ENCODE assay signal across 27 mouse cellular contexts in the genomic region with DNA sequence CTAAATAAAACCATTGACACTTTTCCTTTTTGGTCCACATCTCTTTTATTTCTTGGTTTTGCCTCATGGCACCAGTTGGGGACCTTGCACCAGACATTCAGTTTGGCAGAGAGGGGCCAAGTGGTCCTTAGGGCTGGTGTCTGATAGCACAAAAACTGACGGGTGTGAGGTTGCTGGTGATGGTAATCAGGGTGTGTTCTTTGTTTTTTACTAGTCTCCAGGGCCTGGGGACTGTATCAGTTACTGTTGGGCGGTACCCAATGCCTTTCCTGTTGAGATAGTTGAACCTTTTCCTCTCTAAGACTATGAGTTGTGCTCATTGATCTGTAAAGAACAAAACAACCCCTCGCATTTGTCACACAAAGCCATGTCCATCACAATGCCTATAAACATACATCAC.
A peak's percentile ranks its signal among the peaks of the same experiment; 100 is the strongest.
DNase-seq lines count a peak whose midpoint lies in the region; ATAC-seq and TF ChIP-seq lines count a peak whose summit lies in the region.
"Had no signal": no experiment of that assay in that cellular context is flagged by ENCODE, and none has a peak within 500 bp of the region (broad histone marks: within the 10 kb centered on the region; RNA-seq: fewer than 3 reads in every experiment).

No protein-coding gene starts in this region.

- H3K4me2 ChIP-seq in liver, embryonic 12.5 days, result no peak overlapping the region
- no peak overlapping the region for H3K4me2 ChIP-seq in liver, embryonic 11.5 days
- no peak overlapping the region for H3K4me2 ChIP-seq in midbrain, embryonic 11.5 days
- no peak overlapping the region for H3K4me2 ChIP-seq in midbrain, postnatal 0 days (ENCODE audit: low read depth, low read length, poor library complexity, severe bottlenecking)
- H3K4me2 ChIP-seq: embryonic facial prominence, embryonic 13.5 days; embryonic facial prominence, embryonic 15.5 days; forebrain, embryonic 13.5 days; forebrain, embryonic 15.5 days had no signal

- no peak overlapping the region for H3K27ac ChIP-seq in liver, embryonic 12.5 days
- H3K27ac ChIP-seq in liver, embryonic 11.5 days (ENCODE audit: low read depth, low read length), result no peak overlapping the region
- no peak overlapping the region for H3K27ac ChIP-seq in midbrain, embryonic 11.5 days (ENCODE audit: low read depth, low read length)
- no peak overlapping the region for H3K27ac ChIP-seq in midbrain, postnatal 0 days (ENCODE audit: low read depth, low read length)
- H3K27ac ChIP-seq: embryonic facial prominence, embryonic 13.5 days; embryonic facial prominence, embryonic 15.5 days; forebrain, embryonic 13.5 days; forebrain, embryonic 15.5 days had no signal

- no peak overlapping the region for H3K9ac ChIP-seq in liver, embryonic 12.5 days
- H3K9ac ChIP-seq in liver, embryonic 11.5 days (ENCODE audit: low read depth, low read length), result no peak overlapping the region
- H3K9ac ChIP-seq in midbrain, embryonic 11.5 days (ENCODE audit: low read length), result no peak overlapping the region
- H3K9ac ChIP-seq in midbrain, postnatal 0 days (replicated peaks; ENCODE audit: low read length, poor library complexity, severe bottlenecking), result no peak overlapping the region
- H3K9ac ChIP-seq: embryonic facial prominence, embryonic 13.5 days; embryonic facial prominence, embryonic 15.5 days; forebrain, embryonic 13.5 days; forebrain, embryonic 15.5 days; forebrain, postnatal 0 days had no signal

- H3K9me3 ChIP-seq in liver, embryonic 12.5 days (replicated peaks), result no peaks in the 10 kb centered on the region
- H3K9me3 ChIP-seq in liver, embryonic 11.5 days (ENCODE audit: control insufficient read depth, low read length), result no peaks in the 10 kb centered on the region
- no peaks in the 10 kb centered on the region for H3K9me3 ChIP-seq in midbrain, embryonic 11.5 days (ENCODE audit: control insufficient read depth, low read length)
- no peaks in the 10 kb centered on the region for H3K9me3 ChIP-seq in midbrain, postnatal 0 days (ENCODE audit: low read length)
- H3K9me3 ChIP-seq: embryonic facial prominence, embryonic 13.5 days; embryonic facial prominence, embryonic 15.5 days; forebrain, embryonic 13.5 days; forebrain, embryonic 15.5 days; G1E had no signal

- no peaks in the 10 kb centered on the region for H3K4me1 ChIP-seq in liver, embryonic 12.5 days
- no peaks in the 10 kb centered on the region for H3K4me1 ChIP-seq in liver, embryonic 11.5 days (replicated peaks; ENCODE audit: control insufficient read depth, insufficient read depth, low read length)
- H3K4me1 ChIP-seq in midbrain, embryonic 11.5 days (ENCODE audit: control insufficient read depth, insufficient read depth, low read length), result no peaks in the 10 kb centered on the region
- no peaks in the 10 kb centered on the region for H3K4me1 ChIP-seq in midbrain, postnatal 0 days (ENCODE audit: insufficient read depth, low read length)
- H3K4me1 ChIP-seq: embryonic facial prominence, embryonic 13.5 days; forebrain, embryonic 13.5 days; forebrain, embryonic 15.5 days had no signal

- 0 out of 2 replicates have a peak, but pooled peaks have one; percentile 55 for ATAC-seq in liver, embryonic 12.5 days
- ATAC-seq in liver, embryonic 11.5 days (replicated peaks; ENCODE audit: low FRiP score), result no peak
- no peak for ATAC-seq in midbrain, embryonic 11.5 days (ENCODE audit: low FRiP score)
- ATAC-seq in midbrain, postnatal 0 days (ENCODE audit: low FRiP score), result no peak
- peak; percentile 39 for ATAC-seq in megakaryocyte progenitor cell, adult 5-6 weeks (replicated peaks; ENCODE audit: poor library complexity)
- ATAC-seq: activated CD4-positive, CD25-positive, alpha-beta regulatory T cell, adult 4 months; CD4-positive, CD25-positive, alpha-beta regulatory T cell, adult 4 months; forebrain, embryonic 13.5 days; forebrain, embryonic 15.5 days; forebrain, postnatal 0 days; Patski had no signal

- 37% methylated on average over 3 of the region's 3 CpGs for WGBS in liver, embryonic 12.5 days (ENCODE audit: insufficient replicate concordance)
- 53% methylated on average over 3 of the region's 3 CpGs for WGBS in liver, embryonic 11.5 days
- WGBS in midbrain, embryonic 11.5 days, result 81% methylated on average over 3 of the region's 3 CpGs
- WGBS in midbrain, postnatal 0 days, result 88% methylated on average over 3 of the region's 3 CpGs

- no peaks in the 10 kb centered on the region for H3K36me3 ChIP-seq in liver, embryonic 12.5 days
- no peaks in the 10 kb centered on the region for H3K36me3 ChIP-seq in liver, embryonic 11.5 days (ENCODE audit: control insufficient read depth, insufficient read depth, low read length)
- H3K36me3 ChIP-seq in midbrain, embryonic 11.5 days (ENCODE audit: control insufficient read depth, insufficient read depth, low read length), result no peaks in the 10 kb centered on the region
- H3K36me3 ChIP-seq in midbrain, postnatal 0 days (ENCODE audit: insufficient read depth, low read length), result no peaks in the 10 kb centered on the region
- H3K36me3 ChIP-seq: embryonic facial prominence, embryonic 13.5 days; embryonic facial prominence, embryonic 15.5 days; forebrain, embryonic 15.5 days; G1E had no signal

- no peak overlapping the region for H3K4me3 ChIP-seq in liver, embryonic 12.5 days
- no peak overlapping the region for H3K4me3 ChIP-seq in liver, embryonic 11.5 days (ENCODE audit: low read depth, low read length)
- H3K4me3 ChIP-seq in midbrain, embryonic 11.5 days (ENCODE audit: low read depth, low read length), result no peak overlapping the region
- H3K4me3 ChIP-seq in midbrain, postnatal 0 days (ENCODE audit: low read depth, low read length), result no peak overlapping the region
- H3K4me3 ChIP-seq: embryonic facial prominence, embryonic 13.5 days; embryonic facial prominence, embryonic 15.5 days; erythroblast, embryonic 14.5 days; forebrain, embryonic 13.5 days; forebrain, embryonic 15.5 days had no signal

- no peak for DNase-seq in liver, embryonic 11.5 days (ENCODE audit: low spot score)
- peak; percentile 35 for DNase-seq in midbrain, embryonic 11.5 days (ENCODE audit: low spot score, missing footprints)
- DNase-seq in midbrain, postnatal 0 days (ENCODE audit: low spot score), result no peak
- no peak for DNase-seq in thymus, adult 18-20 months
- no peak for DNase-seq in lung, postnatal 10 days
- DNase-seq: adrenal gland, adult 8-10 months; adrenal gland, postnatal 14 days; adrenal gland, postnatal 36 days; B cell, adult 2 months; cerebellum, adult 18-20 months; cerebellum, adult 8-10 months; cerebellum, adult 9-11 months; cerebellum, postnatal 14 days; cerebellum, postnatal 36 days; embryo, embryonic 11 days; forebrain, postnatal 0 days had no signal

- TF ChIP-seq CTCF in midbrain, postnatal 0 days (IDR thresholded peaks at IDR 0.05), result no peak

- H3K27me3 ChIP-seq in liver, embryonic 12.5 days (replicated peaks), result no peaks in the 10 kb centered on the region
- no peaks in the 10 kb centered on the region for H3K27me3 ChIP-seq in liver, embryonic 11.5 days (replicated peaks; ENCODE audit: control insufficient read depth, insufficient read depth, low read length)
- H3K27me3 ChIP-seq in midbrain, embryonic 11.5 days (ENCODE audit: control insufficient read depth, insufficient read depth, low read length), result no peaks in the 10 kb centered on the region
- no peaks in the 10 kb centered on the region for H3K27me3 ChIP-seq in midbrain, postnatal 0 days (ENCODE audit: insufficient read depth, low read length)
- H3K27me3 ChIP-seq: embryonic facial prominence, embryonic 13.5 days; embryonic facial prominence, embryonic 15.5 days; forebrain, embryonic 13.5 days; forebrain, embryonic 15.5 days; Patski had no signal

Comparison
In these comparisons a context has a peak if more than half of its experiments do, and no peak if none do; other contexts are left out.
1. ATAC-seq: peak in liver, embryonic 12.5 days (single experiment) and megakaryocyte progenitor cell, adult 5-6 weeks (single experiment); none in liver, embryonic 11.5 days (single experiment), midbrain, embryonic 11.5 days (single experiment) and midbrain, postnatal 0 days (single experiment).